Mouse (Mus musculus) gastrocnemius, postnatal 4 days (tissue): ENCODE results near the gene Ppp1r37. TPM values are rescaled to one million over a fixed set of nuclear protein-coding genes. Genes with fewer than 3 reads are reported as not detected.
A peak's percentile ranks its signal among the peaks of the same experiment; 100 is the strongest.

Experiments used
- DNase-seq, 2 experiments: peaks; one replicate each; pipeline ENCODE4 v3.0.0; 2021 to 2022; ENCODE audit warnings: low spot score in 2 of 2, mixed read lengths in 2 of 2
- total RNA-seq, 2 experiments: library from RNA; stranded (reverse); gene quantifications; 2 replicates each; pipeline ENCODE4 v1.2.3; 2021

Gene Ppp1r37
- total RNA-seq, 2 experiments from 2014 or later = 44.7 to 46.6 TPM

GRCm38 (mm10) chr7:19506969-19507611, 55.8 kb downstream of the Ppp1r37 start:
- DNase-seq = peak in 1 of 2 experiments; percentile 51

- no peak for DNase-seq
Measured at GRCm38 (mm10) chr7:19506326-19506725, 56.5 kb downstream of the Ppp1r37 start.

- DNase-seq = no peak
Measured at GRCm38 (mm10) chr7:19503481-19504068, 59.3 kb downstream of the Ppp1r37 start.

GRCm38 (mm10) chr7:19501658-19502057, 61.2 kb downstream of the Ppp1r37 start:
- DNase-seq = no peak

GRCm38 (mm10) chr7:19500420-19501363, 62.2 kb downstream of the Ppp1r37 start:
- DNase-seq = no peak

- DNase-seq = no peak
Measured at GRCm38 (mm10) chr7:19498326-19498725, 64.5 kb downstream of the Ppp1r37 start.

- no peak for DNase-seq
Measured at GRCm38 (mm10) chr7:19496214-19496555, 66.7 kb downstream of the Ppp1r37 start.

- DNase-seq = no peak
Measured at GRCm38 (mm10) chr7:19495521-19496213, 67.2 kb downstream of the Ppp1r37 start.

GRCm38 (mm10) chr7:19494751-19495474, 68.0 kb downstream of the Ppp1r37 start:
- DNase-seq = no peak

- DNase-seq = no peak
Measured at GRCm38 (mm10) chr7:19491731-19492130, 71.1 kb downstream of the Ppp1r37 start.

- DNase-seq = no peak
Measured at GRCm38 (mm10) chr7:19489525-19489924, 73.4 kb downstream of the Ppp1r37 start.

GRCm38 (mm10) chr7:19486549-19486948, 76.3 kb downstream of the Ppp1r37 start:
- no peak for DNase-seq

GRCm38 (mm10) chr7:19485488-19485887, 77.4 kb downstream of the Ppp1r37 start:
- no peak for DNase-seq

- DNase-seq = no peak
Measured at GRCm38 (mm10) chr7:19483281-19483680, 79.6 kb downstream of the Ppp1r37 start.

Other genes starting within 250 kb of the Ppp1r37 start
- 10 to 100 TPM; 33.1 to 34.5 TPM for gene Ercc1, start 218.3 kb downstream of the Ppp1r37 start, total RNA-seq
- 10 to 100 TPM in 1 of 2 experiments, 1 to 10 TPM in 1; 9.7 to 10.8 TPM for gene Cd3eap, start 203.6 kb downstream of the Ppp1r37 start, total RNA-seq
- 1 to 10 TPM; 4.6 to 6.6 TPM for gene Ppp1r13l, start 203.3 kb downstream of the Ppp1r37 start, total RNA-seq
- 10 to 100 TPM; 18.6 to 21.0 TPM for gene Ercc2, start 181.1 kb downstream of the Ppp1r37 start, total RNA-seq
- under 1 TPM in 1 of 2 experiments, not detected in 1; 0.16 TPM for gene Klc3, start 159.0 kb downstream of the Ppp1r37 start, total RNA-seq
- gene Ckm, start 158.3 kb downstream of the Ppp1r37 start, total RNA-seq = over 10,000 TPM; 12,501 to 12,915 TPM
- gene Mark4, start 104.3 kb downstream of the Ppp1r37 start, total RNA-seq = 10 to 100 TPM; 18.9 to 20.5 TPM
- under 1 TPM; 0.65 to 0.83 TPM for gene Exoc3l2, start 99.7 kb downstream of the Ppp1r37 start, total RNA-seq
- 1 to 10 TPM; 1.9 to 2.3 TPM for gene Bloc1s3, start 54.7 kb downstream of the Ppp1r37 start, total RNA-seq
- 10 to 100 TPM; 27.3 to 30.6 TPM for gene Trappc6a, start 54.7 kb downstream of the Ppp1r37 start, total RNA-seq
- gene Nkpd1, start 45.2 kb downstream of the Ppp1r37 start, total RNA-seq = under 1 TPM; 0.10 to 0.12 TPM
- gene Zfp296, start 14.2 kb upstream of the Ppp1r37 start, total RNA-seq = under 1 TPM in 1 of 2 experiments, not detected in 1; 0.17 TPM
- gene Gemin7, start 14.5 kb upstream of the Ppp1r37 start, total RNA-seq = 10 to 100 TPM; 52.3 to 56.4 TPM
- 10 to 100 TPM; 29.9 to 32.8 TPM for gene Clasrp, start 41.4 kb upstream of the Ppp1r37 start, total RNA-seq
- 10 to 100 TPM; 10.4 to 10.7 TPM for gene Relb, start 66.4 kb upstream of the Ppp1r37 start, total RNA-seq
- gene Clptm1, start 102.0 kb upstream of the Ppp1r37 start, total RNA-seq = 10 to 100 TPM; 51.9 to 62.0 TPM
- gene Apoc2, start 114.9 kb upstream of the Ppp1r37 start, total RNA-seq = 1 to 10 TPM in 1 of 2 experiments, under 1 TPM in 1; 0.88 to 2.1 TPM
- not detected for gene Gm44805, start 118.3 kb upstream of the Ppp1r37 start, total RNA-seq
- 1 to 10 TPM in 1 of 2 experiments, under 1 TPM in 1; 0.42 to 4.7 TPM for gene Apoc4, start 118.4 kb upstream of the Ppp1r37 start, total RNA-seq
- 10 to 100 TPM in 1 of 2 experiments, 1 to 10 TPM in 1; 1.7 to 14.7 TPM for gene Apoc1, start 129.6 kb upstream of the Ppp1r37 start, total RNA-seq
- 100 to 1,000 TPM; 136 to 167 TPM for gene Apoe, start 136.1 kb upstream of the Ppp1r37 start, total RNA-seq
- gene Tomm40, start 152.4 kb upstream of the Ppp1r37 start, total RNA-seq = 10 to 100 TPM; 68.4 to 72.0 TPM
- gene Nectin2, start 187.4 kb upstream of the Ppp1r37 start, total RNA-seq = 10 to 100 TPM; 21.1 to 23.2 TPM
- 100 to 1,000 TPM; 119 to 144 TPM for gene Bcam, start 207.9 kb upstream of the Ppp1r37 start, total RNA-seq
- under 1 TPM; 0.76 to 0.96 TPM for gene Cblc, start 233.7 kb upstream of the Ppp1r37 start, total RNA-seq